Mouse (Mus musculus) spleen, postnatal 10 days (tissue): ENCODE measurements at regions not wholly inside any gene's neighbourhood (a gene's known extent, or its start where the extent isn't known, plus 50 kb on each side); places are given as distances from the start of the nearest gene placed in this dataset.

Experiments
- DNase-seq, 2 experiments: peaks; one replicate each; pipeline ENCODE4 v3.0.0; 2021 to 2022; ENCODE audit warnings: low spot score in 2 of 2

GRCm38 (mm10) chr14:72853104-72853503 lies 143.3 kb upstream of the Fndc3a start:
- no peak for DNase-seq

DNA sequence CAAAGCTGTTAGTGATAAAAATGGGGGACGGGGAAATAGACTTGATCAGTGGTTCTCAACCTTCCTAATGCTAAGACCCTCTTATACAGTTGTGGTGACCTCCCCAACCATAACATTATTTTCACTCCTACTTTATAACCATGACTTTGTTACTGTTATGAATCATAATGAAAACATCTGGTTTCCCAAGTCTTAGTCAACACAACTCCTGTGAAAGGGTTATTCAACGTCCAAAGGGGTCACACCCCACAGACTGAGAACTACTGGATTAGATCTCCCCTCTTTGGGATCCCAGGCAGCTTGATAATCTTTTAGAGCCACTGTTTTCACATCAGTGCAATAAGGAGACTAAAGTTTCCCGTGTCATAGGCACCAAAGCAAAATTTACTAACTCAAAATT lies 141.1 kb upstream of the Fndc3a start:
- no peak for DNase-seq

GRCm38 (mm10) chr14:72848271-72848955 lies 138.6 kb upstream of the Fndc3a start:
- DNase-seq = no peak

GRCm38 (mm10) chr14:72847466-72847865 lies 137.7 kb upstream of the Fndc3a start:
- no peak for DNase-seq

- no peak for DNase-seq
These were observed 136.0 kb upstream of the Fndc3a start for GRCm38 (mm10) chr14:72845621-72846440.

DNA sequence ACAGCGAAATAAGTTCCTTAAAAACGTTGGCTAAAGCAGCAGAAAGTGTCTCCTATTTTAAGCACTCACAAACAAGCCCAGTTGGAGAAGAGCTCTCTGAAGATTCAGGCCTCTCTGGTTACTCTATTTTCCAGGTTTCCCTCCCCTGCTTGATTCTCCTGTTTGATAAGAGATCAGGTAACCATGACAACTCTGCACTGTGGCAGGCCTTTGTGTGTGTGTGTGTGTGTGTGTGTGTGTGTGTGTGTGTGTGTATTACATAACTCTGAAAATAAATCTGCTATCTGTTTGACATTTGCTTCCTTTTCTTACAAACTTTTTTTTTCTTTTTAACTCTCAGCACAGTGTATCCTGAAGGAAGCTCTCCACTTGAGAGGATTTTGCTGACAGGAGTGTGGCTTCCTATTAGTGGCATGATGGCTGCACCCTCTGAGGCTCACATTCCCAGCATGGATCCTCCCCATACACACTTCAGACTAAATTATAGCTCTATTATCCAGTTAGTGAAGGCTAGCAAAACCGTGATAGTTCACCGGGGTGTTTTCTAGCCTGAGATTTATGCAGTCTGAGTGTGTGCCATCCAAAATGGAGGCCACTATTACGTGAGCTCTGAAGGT lies 135.1 kb upstream of the Fndc3a start:
- DNase-seq = no peak

DNA sequence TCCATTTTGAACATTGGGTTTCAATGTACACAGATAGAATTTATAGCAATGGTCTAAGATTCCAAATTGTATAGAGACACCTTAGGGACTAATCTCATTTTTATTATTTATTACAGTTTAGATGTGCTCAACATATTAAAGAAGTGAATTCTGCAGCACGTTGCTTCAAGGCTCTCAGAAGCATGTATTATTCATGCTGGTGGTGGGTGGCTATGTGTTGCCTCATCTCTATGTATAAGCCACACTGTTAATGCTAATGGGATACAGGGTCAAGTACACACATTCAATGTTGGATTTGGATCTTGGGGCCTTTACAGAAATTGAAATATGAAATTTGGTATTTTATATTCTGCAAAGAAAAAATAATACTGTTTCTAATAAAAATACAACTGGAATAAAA lies 131.9 kb upstream of the Fndc3a start:
- DNase-seq = no peak

- DNase-seq = no peak
These were observed 125.4 kb upstream of the Fndc3a start for GRCm38 (mm10) chr14:72835158-72835557.

DNA sequence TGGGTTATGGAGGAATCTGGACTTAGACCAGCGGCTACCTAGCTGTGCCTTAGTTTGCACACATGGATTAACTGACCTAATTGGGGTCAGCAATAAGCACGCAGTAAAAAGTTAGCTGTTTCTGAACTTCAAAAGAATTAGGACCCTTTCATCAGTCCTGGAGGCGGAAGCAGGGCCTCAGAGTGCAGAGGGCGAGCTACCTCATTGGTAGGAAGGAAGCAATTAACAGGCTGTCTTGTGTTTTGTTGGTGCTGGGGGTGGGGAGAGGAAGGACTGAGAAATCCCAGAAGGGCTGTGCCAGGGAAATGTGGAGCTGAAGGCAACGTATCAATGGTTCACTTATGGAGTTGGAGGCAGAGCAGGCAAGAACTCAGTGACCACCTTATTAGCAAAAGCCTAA lies 119.5 kb upstream of the Fndc3a start:
- DNase-seq = no peak

GRCm38 (mm10) chr14:72825549-72825948 lies 115.7 kb upstream of the Fndc3a start:
- no peak for DNase-seq

DNA sequence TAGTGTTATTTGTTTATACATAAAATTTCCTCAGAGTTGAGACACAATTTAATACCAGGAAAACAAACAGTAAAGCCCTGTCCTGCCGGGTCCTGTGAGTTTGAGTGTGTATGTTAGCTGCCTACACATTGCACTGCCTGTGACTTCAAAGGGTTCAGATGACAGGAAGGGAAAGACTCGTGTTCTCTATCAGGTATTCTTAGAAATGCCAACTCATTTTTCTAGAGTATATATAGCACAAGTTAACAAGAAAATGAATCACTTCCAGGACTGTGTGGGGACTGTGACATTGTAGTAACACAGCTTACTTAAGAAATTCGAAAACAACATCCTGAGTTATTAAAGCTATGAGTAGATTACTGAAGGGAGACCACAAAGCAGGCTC lies 112.4 kb upstream of the Fndc3a start:
- no peak for DNase-seq

DNA sequence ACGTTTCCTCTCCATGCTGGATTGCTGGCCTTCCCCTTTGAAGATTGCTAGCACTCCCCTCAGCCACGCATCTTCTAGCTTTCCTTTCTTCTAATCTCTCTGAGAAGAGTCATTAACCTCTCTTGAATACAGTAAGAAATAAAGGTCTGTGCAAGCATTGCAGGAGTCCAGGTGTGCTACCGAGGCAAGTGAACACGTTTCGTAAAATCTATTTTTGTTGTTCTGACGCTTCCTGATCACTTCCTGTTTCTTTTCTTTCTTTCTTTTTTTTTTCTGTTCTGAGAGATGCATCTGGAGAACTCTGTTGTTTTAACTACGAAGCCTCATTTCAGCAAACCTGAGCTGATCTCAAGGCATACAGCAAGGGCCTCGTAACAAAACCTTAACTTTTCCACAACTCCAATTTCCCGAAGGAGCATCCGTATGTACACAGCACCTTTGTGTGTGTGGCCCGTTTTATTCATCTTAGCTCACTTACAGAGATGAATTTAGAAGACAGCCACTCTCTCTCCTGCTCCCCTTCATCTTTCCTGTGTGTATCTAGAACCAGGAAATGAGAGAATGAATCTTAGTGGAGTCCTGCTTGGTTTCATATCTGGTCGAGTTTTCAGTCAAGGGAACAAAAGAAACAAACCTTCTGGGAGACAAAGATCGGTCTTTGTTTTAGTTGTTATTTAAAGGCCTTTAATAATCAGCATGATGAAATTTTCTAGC lies 111.9 kb upstream of the Fndc3a start:
- DNase-seq = no peak

GRCm38 (mm10) chr14:72819037-72819436 lies 109.2 kb upstream of the Fndc3a start:
- DNase-seq = no peak

DNA sequence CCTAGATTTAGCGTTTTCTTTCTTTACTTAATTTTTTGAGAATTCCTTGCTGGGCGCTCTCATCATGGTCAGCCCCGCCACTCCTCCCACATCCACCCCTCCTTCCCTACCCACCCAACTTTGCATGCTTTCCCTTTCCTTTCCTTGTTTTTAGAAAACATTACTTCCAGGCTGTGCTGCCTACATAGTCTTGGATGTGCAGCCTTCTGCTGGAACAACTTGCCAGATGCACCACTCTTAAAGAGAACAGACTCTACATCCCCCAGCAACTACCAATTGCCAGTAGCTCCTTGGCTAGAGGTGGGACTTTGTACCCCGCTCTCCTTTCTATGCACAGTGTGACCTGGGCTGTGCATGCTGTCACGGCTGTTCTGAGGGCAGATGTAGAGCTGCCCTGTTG lies 108.0 kb upstream of the Fndc3a start:
- no peak for DNase-seq

- no peak for DNase-seq
These were observed 107.0 kb upstream of the Fndc3a start for GRCm38 (mm10) chr14:72816847-72817246.

DNA sequence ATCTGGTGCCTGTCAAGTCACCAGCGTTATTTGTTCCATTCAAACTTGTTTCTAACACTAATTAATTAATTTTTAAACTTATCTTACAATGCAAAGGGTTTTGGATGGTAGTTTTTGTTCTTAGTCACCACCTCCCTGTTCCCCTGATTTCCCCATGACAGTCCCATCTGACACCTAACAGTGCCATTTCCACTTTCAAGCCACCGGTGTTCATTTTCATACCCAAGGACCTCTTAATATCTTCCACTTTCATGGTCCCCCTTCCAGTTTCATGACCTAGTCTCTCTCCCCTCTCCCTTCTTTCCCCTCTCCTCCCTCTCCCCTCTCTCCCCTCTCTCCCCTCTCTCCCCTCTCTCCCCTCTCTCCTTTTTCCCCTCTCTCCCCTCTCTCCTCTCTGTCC lies 99.3 kb upstream of the Fndc3a start:
- no peak for DNase-seq

DNA sequence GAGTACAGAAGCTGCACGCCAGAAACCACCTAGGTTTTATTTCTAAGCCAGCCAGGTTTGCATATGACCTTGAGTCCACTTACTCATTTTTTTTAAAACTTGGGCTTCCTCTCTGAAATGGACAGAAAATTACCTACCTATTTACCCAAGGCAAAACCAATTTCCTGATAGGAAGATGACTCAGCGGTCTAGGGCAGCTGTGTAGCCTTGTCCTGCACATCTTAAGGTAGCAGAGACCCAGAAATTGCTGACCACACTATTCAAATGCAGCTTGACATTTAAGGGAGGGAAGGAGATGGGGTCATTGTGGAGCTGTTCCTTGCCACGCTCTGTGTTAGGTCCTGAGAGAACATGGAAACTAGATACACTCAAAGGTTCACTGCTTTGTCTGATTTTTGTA lies 98.1 kb upstream of the Fndc3a start:
- no peak for DNase-seq

- no peak for DNase-seq
These were observed 97.5 kb upstream of the Fndc3a start for GRCm38 (mm10) chr14:72807286-72807685.

GRCm38 (mm10) chr14:72806598-72806997 lies 96.8 kb upstream of the Fndc3a start:
- no peak for DNase-seq

DNA sequence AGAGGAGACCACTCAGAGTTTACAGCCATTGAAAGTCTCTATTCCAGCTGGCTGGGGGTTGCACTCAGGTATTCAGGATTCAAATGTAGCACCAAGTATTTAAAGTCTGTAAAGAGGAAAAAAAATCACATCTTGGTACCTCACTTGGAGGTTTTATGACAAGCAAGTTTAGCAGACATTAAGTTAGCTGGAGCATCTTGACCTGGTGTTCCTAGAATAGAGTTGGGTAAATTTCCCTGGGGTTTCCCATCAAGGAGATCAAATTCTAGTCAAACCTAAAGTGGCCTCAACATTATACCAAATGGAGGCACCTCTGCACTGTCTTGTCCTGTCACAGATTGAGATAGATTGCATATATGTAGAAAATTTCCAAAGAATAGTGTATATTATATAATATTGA lies 93.8 kb upstream of the Fndc3a start:
- no peak for DNase-seq

- DNase-seq = no peak
These were observed 80.9 kb upstream of the Fndc3a start for GRCm38 (mm10) chr14:72790654-72791053.

DNA sequence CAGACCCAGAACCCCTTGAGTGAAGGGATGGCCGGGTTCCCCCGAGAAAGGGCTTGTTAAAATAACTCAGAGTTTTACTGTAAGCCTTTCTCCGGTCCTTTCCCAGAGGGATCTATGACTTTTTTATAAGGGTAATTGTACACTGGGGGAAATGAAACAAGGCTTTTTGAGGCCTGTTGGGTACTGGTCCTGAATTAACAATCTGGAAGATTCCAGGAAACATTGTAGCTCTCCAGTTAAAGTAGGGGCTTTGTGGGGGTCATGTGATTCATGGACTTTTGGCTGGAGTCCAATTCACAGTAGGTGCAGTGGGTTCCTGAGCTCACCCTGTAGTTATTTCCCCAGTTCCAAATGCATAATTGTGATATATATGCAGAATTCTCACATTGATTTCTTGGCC lies 77.1 kb upstream of the Fndc3a start:
- DNase-seq = no peak
